Mouse (Mus musculus) adrenal gland, postnatal 14 days (tissue): ENCODE measurements at regions not wholly inside any gene's neighbourhood (a gene's known extent, or its start where the extent isn't known, plus 50 kb on each side); places are given as distances from the start of the nearest gene placed in this dataset.
A peak's percentile ranks its signal among the peaks of the same experiment; 100 is the strongest.

Experiments
- DNase-seq: peaks from one replicate; pipeline ENCODE4 v3.0.0; 2021; ENCODE audit warnings: mixed read lengths

DNA sequence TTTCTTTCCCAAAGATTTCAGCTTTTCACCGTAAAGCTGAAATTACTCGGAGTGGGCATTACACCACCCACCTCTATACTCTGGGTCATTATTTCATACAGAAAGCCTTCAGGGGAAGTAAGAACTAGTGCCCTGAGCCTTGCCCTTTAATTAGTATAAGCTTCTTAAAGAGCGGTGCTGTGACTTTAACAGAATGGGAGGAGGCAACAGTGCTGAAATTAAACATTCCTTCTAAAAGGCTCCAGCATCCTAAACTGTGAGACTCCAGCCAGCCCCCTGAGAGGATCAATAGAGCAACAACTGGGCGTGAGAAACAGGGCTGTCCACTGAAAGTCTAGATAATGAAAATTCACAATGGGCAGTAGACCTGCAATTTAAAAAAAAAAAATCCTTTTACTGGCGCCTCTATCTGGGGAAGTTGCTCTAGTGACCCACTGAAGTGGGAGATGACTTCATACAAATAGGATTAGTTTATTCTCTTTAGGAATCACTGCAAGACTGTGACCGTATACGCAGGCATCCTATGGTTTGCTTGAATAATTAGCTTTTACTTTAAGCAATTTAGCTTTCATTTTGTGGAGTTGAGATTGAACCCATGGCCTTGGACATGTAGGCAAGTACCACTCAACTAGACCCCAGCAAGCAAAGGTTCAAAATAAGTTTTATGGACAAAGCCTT is 233.9 kb downstream of the Ube2cbp start:
- no peak for DNase-seq

- DNase-seq: no peak
Observed at GRCm38 (mm10) chr9:86231692-86232091, 233.1 kb downstream of the Ube2cbp start.

GRCm38 (mm10) chr9:86232174-86232573 is 232.6 kb downstream of the Ube2cbp start:
- no peak for DNase-seq

GRCm38 (mm10) chr9:86233775-86234174 is 231.0 kb downstream of the Ube2cbp start:
- no peak for DNase-seq

- DNase-seq: no peak
Observed at GRCm38 (mm10) chr9:86238691-86239090, 226.1 kb downstream of the Ube2cbp start.

DNA sequence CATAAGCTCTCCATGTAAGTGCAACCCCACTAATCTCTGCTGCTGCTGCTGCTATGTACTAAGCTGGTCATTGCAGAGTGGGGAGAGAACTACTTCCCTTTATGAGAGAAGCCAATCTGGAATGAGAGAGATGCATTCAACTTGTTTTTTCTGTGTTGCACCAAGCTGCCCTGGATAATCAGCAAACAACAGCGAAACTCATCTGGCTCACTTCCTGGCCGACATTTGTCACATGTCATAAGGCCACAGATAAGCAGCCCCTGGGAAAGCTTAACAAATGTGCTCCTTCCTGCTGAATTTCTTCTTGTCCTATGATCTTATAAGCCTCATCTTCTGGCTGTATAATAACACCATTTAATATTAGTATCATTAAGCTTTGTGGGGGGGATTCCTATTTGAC is 224.5 kb downstream of the Ube2cbp start:
- peak; percentile 5 for DNase-seq

DNA sequence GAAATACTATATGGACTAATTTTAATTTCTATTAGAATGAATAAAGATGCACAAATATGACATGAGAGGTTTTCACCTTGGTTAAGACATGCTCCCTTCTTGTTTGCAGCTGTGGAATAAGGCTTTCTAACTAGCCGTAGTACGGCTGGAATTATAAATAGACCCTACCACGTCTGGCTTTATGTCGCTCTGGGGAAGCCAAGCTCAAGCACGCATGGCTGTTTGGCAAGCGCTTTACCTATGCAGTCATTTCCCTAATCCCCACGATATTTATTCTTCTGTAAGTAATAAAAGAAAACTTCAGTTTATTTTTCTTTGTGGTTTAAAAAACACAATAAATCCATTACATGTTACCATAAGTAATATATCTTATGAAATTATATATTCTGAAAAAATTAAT is 223.9 kb downstream of the Ube2cbp start:
- no peak for DNase-seq

DNA sequence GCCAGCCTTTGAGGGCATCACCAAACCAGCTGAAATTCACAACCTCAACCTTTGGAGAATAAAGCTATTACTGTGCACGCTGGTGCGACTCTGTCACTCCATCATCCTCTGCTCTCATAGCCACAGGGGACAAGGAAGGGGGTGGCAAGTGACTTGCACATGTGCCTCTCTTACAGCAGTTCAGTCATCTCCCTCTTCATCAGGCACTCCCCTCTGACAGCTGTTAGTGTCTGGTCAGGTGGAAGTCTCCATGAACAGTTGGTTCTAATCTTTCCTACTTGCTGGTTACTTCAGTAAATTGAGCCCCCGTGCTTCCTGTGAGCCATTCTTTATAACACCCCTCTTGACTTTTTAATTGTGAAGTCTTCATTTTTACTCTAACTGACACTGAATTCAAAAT is 214.6 kb downstream of the Ube2cbp start:
- no peak for DNase-seq

DNA sequence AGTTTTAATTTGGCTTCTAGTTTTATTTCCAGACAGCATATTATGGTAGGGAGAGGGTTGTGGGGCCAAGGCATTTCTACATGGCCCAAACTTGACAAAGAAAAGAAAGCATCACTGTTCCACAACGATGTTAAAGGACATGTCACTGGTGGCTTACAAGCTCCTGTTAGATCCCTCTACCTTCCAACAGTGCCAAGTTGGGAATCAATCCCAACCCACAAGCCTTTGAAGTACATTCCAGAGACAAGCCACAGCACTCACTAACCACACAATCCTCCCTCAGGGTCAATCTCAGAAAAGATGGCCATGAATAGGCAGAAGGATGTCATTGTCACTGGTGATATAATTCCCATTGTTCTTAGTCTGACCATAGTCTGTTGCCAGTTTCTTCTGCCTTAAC is 213.4 kb downstream of the Ube2cbp start:
- peak; percentile 4 for DNase-seq
